Mouse (Mus musculus): ENCODE results near the gene Rad54l. TPM values are rescaled to one million over a fixed set of nuclear protein-coding genes. Genes with fewer than 3 reads are reported as not detected.

The Rad54l gene
- polyA plus RNA-seq, 1 experiment from 2014 or later, result 10.4 TPM

- ATAC-seq (replicated peaks; ENCODE audit: low FRiP score, low read depth) (no peak), DNase-seq (ENCODE audit: low spot score) (no peak)
- Histone ChIP-seq H3K27ac (no peak overlapping the region), H3K9ac (ENCODE audit: low read depth, low read length) (no peak overlapping the region), H3K27me3 (ENCODE audit: insufficient read depth, low read length) (no peaks in the 10 kb centered on the region), H3K9me3 (replicated peaks; ENCODE audit: low read length) (no peaks in the 10 kb centered on the region), H3K36me3 (ENCODE audit: insufficient read depth, low read length) (peaks cover 46% of the 10 kb centered on the region), H3K4me1 (replicated peaks; ENCODE audit: insufficient read depth, low read length) (no peaks in the 10 kb centered on the region), H3K4me2 (ENCODE audit: low read length) (no peak overlapping the region), H3K4me3 (replicated peaks; ENCODE audit: low read depth, low read length) (no peak overlapping the region)
- 87% methylated on average over 7 of the region's 7 CpGs for WGBS
- TF ChIP-seq CTCF (IDR thresholded peaks at IDR 0.05; ENCODE audit: low read depth), result no peak
Observed at GRCm38 (mm10) chr4:116100959-116101358, 22.5 kb downstream of the Rad54l start.

- no peak for TF ChIP-seq CTCF (IDR thresholded peaks at IDR 0.05; ENCODE audit: low read depth)
- whole genome bisulfite sequencing, result 85% methylated on average over 8 of the region's 8 CpGs
- ATAC-seq (replicated peaks; ENCODE audit: low FRiP score, low read depth) (no peak), DNase-seq (ENCODE audit: low spot score) (no peak)
- H3K27me3 ChIP-seq (ENCODE audit: insufficient read depth, low read length), result no peaks in the 10 kb centered on the region
- no peak overlapping the region for H3K9ac ChIP-seq (ENCODE audit: low read depth, low read length)
- H3K4me3 ChIP-seq (replicated peaks; ENCODE audit: low read depth, low read length), result no peak overlapping the region
- H3K4me1 ChIP-seq (replicated peaks; ENCODE audit: insufficient read depth, low read length), result no peaks in the 10 kb centered on the region
- H3K27ac ChIP-seq, result no peak overlapping the region
- H3K36me3 ChIP-seq (ENCODE audit: insufficient read depth, low read length), result peaks cover 74% of the 10 kb centered on the region
- no peak overlapping the region for H3K4me2 ChIP-seq (ENCODE audit: low read length)
- no peaks in the 10 kb centered on the region for H3K9me3 ChIP-seq (replicated peaks; ENCODE audit: low read length)
Observed at GRCm38 (mm10) chr4:116097211-116097610, 26.3 kb downstream of the Rad54l start.

DNA sequence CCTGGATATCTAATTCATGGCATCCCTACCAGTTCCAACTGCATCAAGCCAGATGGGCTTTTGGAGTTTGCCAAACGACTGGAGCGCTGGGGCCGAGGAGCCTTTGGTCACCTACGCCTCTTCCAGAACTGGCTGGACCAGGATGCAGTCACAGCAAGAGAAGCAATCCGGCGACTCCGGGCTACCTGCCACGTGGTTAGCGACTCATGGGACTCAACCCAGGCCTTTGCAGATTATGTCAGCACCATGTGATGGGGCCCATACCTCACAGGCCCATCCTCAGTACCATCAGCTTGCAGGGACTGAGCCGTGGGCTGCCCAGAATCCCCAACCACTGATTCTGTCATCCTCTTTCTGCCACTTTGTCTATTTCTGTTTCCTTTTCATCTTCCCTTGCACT is 27.2 kb downstream of the Rad54l start:
- DNase-seq (ENCODE audit: low spot score) (no peak), ATAC-seq (replicated peaks; ENCODE audit: low FRiP score, low read depth) (no peak)
- Histone ChIP-seq H3K4me1 (replicated peaks; ENCODE audit: insufficient read depth, low read length) (no peaks in the 10 kb centered on the region), H3K9ac (ENCODE audit: low read depth, low read length) (no peak overlapping the region), H3K4me3 (replicated peaks; ENCODE audit: low read depth, low read length) (no peak overlapping the region), H3K9me3 (replicated peaks; ENCODE audit: low read length) (no peaks in the 10 kb centered on the region), H3K36me3 (ENCODE audit: insufficient read depth, low read length) (peaks cover 70% of the 10 kb centered on the region), H3K4me2 (ENCODE audit: low read length) (no peak overlapping the region), H3K27me3 (ENCODE audit: insufficient read depth, low read length) (no peaks in the 10 kb centered on the region), H3K27ac (no peak overlapping the region)
- TF ChIP-seq CTCF (IDR thresholded peaks at IDR 0.05; ENCODE audit: low read depth), result no peak
- WGBS, result 91% methylated on average over 10 of the region's 10 CpGs

- Histone ChIP-seq H3K4me1 (replicated peaks; ENCODE audit: insufficient read depth, low read length) (no peaks in the 10 kb centered on the region), H3K9me3 (replicated peaks; ENCODE audit: low read length) (no peaks in the 10 kb centered on the region), H3K36me3 (ENCODE audit: insufficient read depth, low read length) (peaks cover 34% of the 10 kb centered on the region), H3K4me2 (ENCODE audit: low read length) (no peak overlapping the region), H3K27me3 (ENCODE audit: insufficient read depth, low read length) (no peaks in the 10 kb centered on the region), H3K4me3 (replicated peaks; ENCODE audit: low read depth, low read length) (no peak overlapping the region), H3K9ac (ENCODE audit: low read depth, low read length) (no peak overlapping the region), H3K27ac (no peak overlapping the region)
- no peak for ATAC-seq (replicated peaks; ENCODE audit: low FRiP score, low read depth)
- no peak for DNase-seq (ENCODE audit: low spot score)
- WGBS, result 90% methylated on average over 23 of the region's 23 CpGs
- TF ChIP-seq CTCF (IDR thresholded peaks at IDR 0.05; ENCODE audit: low read depth), result no peak
Observed at GRCm38 (mm10) chr4:116088510-116089249, 34.8 kb downstream of the Rad54l start.

DNA sequence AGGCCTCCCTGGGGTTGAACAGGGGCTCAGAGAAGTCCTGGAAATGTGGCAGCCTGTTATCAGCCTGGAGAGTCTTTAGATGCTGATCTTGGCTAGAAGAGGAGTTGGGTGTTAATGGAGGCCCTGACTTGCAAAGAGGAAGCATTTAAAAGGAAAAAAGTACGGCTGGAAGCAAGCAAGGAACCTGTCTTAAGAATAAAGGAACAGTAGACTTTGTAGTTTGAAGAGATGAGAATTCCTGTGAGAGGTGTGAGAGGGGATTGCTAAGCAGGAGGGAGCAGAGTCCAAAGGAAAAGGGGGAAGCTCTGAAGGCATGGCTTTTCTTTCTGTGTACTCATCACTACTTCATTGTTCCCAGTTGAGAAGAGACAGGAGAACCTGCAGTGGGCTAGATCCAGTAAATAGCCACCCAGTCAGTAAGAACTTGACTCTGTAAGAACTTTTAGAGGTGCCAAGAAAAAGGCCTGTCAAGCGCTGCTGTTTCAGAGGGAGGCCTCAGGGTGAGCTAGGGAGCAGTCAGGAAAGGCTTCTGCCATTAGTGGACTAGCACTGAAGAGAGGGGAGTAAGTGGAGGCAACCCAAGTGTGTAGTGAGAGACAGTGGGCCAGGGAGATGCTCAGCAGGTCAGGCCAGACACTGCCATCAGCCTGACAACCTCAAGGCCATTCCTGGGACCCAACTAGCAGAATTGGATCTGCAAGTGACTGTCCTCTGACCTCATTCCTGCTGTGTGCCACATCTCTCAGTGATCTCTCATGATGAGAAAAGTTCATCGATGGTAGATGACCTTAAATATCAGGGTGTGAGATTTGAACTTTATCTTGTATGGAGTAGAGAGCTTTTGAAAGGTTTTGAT is 46.0 kb downstream of the Rad54l start:
- no peak for TF ChIP-seq CTCF (IDR thresholded peaks at IDR 0.05; ENCODE audit: low read depth)
- H3K4me3 ChIP-seq (replicated peaks; ENCODE audit: low read depth, low read length), result peak overlapping the region; percentile 94
- peak overlapping the region; percentile 97 for H3K9ac ChIP-seq (ENCODE audit: low read depth, low read length)
- WGBS, result 55% methylated on average over 3 of the region's 3 CpGs
- peak overlapping the region; percentile 78 for H3K4me2 ChIP-seq (ENCODE audit: low read length)
- H3K27me3 ChIP-seq (ENCODE audit: insufficient read depth, low read length), result no peaks in the 10 kb centered on the region
- peak overlapping the region; percentile 97 for H3K27ac ChIP-seq
- ATAC-seq (replicated peaks; ENCODE audit: low FRiP score, low read depth), result no peak
- H3K9me3 ChIP-seq (replicated peaks; ENCODE audit: low read length), result no peaks in the 10 kb centered on the region
- peaks cover 16% of the 10 kb centered on the region for H3K36me3 ChIP-seq (ENCODE audit: insufficient read depth, low read length)
- peaks cover 6% of the 10 kb centered on the region for H3K4me1 ChIP-seq (replicated peaks; ENCODE audit: insufficient read depth, low read length)
- DNase-seq (ENCODE audit: low spot score), result peak; percentile 31

GRCm38 (mm10) chr4:116076369-116077231 is 46.9 kb downstream of the Rad54l start:
- 2% methylated on average over 37 of the region's 37 CpGs for WGBS
- DNase-seq (ENCODE audit: low spot score), result peak; percentile 55

More at GRCm38 (mm10) chr4:116076369-116077231, 46.9 kb downstream of the Rad54l start:
- H3K36me3 ChIP-seq (ENCODE audit: insufficient read depth, low read length), result peaks cover 14% of the 10 kb centered on the region
- H3K9ac ChIP-seq (ENCODE audit: low read depth, low read length), result peak overlapping the region; percentile 97
- peak overlapping the region; percentile 94 for H3K4me3 ChIP-seq (replicated peaks; ENCODE audit: low read depth, low read length)
- TF ChIP-seq CTCF (IDR thresholded peaks at IDR 0.05; ENCODE audit: low read depth), result no peak
- H3K4me2 ChIP-seq (ENCODE audit: low read length), result peak overlapping the region; percentile 78
- ATAC-seq (replicated peaks; ENCODE audit: low FRiP score, low read depth), result peak; percentile 12
- no peaks in the 10 kb centered on the region for H3K9me3 ChIP-seq (replicated peaks; ENCODE audit: low read length)
- no peaks in the 10 kb centered on the region for H3K27me3 ChIP-seq (ENCODE audit: insufficient read depth, low read length)
- peak overlapping the region; percentile 97 for H3K27ac ChIP-seq
- H3K4me1 ChIP-seq (replicated peaks; ENCODE audit: insufficient read depth, low read length), result peaks cover 6% of the 10 kb centered on the region
